Mouse (Mus musculus) kidney, postnatal 4 days (tissue): ENCODE measurements at regions not wholly inside any gene's neighbourhood (a gene's known extent, or its start where the extent isn't known, plus 50 kb on each side); places are given as distances from the start of the nearest gene placed in this dataset.

Experiments used
- DNase-seq, 2 experiments: peaks; one replicate each; pipeline ENCODE4 v3.0.0; 2021; ENCODE audit warnings: mixed read lengths in 2 of 2

DNA sequence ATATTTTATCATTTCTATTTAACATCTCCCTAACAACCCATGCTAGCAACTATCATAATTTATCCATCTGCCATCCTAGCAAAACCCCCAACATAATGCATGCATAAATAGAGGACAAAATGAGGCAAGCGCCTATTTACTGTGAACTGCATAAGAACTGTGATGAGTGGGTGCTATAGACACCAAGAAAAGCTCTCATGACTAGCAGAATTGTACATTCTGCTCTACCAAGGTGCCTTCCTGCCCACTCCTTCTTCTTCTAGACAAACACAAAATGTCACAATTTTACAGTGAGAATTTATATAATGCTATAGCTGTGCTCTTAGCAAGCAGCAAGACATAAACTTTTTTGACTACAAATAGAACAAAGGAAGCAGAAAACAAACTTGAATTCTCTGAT is 305.9 kb downstream of the Brinp1 start:
- no peak for DNase-seq

DNA sequence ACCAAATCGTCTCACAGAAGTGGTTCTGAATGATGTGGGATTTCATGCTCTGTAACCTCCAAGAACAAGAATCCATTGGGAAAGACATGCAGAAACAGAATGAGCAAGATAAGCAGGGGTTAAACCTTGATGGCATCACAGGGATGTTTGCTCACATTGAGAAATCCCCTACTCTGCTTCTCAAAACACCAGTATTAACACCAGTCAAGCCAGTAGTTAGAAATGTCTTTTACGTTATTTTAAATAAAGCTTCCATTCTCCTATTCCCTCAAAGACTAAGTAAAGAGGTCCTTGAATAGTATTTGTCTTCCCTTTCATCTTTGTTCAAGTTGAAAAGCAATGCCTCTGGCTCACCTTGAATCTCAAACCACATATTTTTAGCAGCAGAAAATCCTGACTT is 320.9 kb downstream of the Brinp1 start:
- DNase-seq: no peak

DNA sequence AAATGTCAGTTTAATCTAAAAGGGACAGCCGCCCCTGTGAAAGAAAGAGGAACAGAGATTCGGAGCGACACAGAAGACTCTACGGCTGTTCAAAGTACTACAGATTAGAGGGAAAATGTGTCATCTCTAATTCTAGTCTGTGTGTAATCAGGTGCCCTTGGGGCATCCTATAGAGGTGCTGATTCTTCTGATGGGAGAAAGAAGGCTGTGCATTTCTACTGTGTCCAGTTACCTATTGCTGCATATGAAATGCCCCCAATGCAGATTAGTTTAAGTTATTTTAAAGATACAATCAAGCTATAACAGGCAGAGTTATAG is 330.2 kb downstream of the Brinp1 start:
- no peak for DNase-seq

DNA sequence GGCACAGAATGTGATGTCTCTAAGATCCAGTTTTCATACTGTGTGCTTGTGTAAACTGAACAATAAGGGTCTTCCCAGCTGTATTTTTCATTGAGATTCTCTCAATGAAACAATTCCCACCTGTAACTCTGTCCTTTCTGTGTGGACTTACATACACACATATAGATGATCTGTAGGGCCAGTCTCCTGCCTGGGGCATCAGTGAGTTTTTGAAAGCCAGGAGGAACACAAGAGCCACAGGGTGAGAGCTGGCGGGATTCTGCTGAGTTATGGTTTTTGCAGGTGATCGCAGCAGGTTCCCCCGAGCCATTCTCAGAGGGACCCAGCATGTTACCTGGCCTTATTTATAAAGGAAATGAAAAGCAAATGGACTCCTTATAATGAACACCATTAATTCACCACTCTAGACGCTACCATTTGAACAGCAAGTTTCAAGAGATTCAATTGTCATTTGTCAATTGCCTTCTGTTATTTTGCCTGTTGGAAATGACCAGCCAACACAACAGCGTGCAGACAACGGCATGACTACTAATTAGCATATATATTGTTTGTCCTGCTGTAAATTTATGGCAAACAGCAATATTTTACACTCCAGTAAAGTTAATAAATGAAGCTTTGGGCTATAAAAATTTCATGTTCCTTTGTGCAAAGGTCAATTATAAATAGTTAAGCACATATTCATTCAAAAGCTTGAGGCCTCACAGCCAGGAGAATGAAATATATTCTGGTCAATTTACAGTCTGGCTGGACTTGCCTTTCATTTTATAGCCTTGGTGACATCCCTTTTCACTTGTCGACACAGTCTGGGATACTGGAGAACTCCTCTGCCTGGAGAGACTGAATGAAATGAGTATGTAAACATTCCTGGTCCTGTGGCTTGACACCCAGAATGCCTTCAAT is 330.8 kb downstream of the Brinp1 start:
- no peak for DNase-seq

DNA sequence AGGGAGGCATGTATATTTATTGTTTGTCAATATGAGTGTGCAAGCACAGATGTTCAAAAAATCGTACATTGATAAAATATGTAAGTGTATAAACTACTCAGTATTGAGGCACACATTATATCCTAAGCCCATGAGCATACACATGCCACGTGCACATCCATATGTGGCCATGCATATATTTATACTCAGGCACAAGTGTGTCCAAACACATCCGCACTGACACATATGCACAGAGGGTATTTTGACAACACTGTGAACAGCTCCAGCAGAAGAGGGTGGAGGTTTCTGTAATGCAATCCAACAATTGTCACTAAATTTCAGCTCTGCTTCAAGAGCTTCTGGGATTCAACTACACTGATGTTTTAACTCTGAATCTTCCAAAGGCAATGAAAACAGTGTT is 333.6 kb downstream of the Brinp1 start:
- no peak for DNase-seq

DNA sequence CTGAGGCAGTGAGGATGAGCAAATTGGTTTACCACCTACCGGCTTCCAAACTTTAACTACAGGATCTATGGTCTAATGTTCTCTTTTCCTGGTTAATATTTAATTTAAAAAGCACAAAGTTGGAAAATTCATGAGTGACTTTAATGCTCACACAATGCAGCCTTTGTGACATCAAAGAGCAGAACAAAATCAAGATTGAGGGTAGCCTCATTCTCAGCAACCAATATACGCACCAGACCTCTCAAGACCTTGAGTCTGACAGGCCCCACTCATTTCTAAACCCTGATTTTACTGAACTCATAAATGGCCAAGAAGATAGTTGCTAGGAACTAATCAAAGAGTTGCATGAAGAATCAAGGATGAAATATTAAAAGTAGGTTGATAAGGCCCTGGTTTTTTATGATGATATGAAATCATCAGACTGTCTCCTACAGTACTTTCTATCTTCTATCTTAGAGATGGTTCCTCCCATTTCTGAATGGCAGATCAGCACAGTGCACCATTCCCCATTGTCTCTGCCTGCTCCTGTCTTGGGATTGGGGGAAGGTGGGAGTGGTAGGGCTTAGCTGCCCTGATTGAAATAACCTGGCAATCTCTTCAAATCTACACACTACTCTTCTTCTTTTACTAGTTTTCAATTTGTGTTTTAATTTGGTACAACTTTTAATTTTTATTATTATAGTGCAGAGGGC is 338.3 kb downstream of the Brinp1 start:
- no peak for DNase-seq

DNA sequence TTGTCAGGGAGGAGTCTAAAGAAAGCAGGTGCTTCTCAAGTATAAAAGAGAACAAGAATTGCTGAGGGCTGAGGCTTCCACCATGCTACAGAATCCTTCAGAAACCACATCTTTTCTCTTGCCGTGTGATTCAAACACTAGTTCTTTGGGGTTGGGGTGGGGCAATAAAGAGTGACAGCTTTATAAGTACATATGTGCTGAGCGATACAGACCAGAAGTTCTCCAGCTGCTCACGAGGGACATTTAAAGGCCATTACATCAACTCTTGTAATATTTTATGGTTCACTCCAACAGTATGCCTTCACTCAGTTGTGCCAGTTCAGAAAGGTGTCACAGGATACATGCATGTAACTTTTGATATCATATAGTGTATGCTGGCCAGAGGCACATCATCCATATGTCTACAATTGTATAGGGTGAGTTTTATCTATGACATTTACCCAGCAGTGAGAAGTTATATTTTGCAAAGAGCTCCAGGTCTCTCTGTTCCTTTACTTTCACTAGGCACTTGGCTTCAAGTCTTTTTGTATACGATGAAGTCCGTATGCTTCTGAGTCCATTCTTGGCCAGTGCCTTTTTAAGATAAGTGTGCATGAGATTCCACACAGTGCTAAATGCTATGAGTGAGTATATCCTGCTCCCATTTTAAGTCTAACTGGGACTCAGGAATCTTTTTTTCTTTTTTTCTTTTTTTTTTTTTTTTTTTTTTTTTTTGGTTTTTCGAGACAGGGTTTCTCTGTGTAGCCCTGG is 341.8 kb downstream of the Brinp1 start:
- DNase-seq: no peak

DNA sequence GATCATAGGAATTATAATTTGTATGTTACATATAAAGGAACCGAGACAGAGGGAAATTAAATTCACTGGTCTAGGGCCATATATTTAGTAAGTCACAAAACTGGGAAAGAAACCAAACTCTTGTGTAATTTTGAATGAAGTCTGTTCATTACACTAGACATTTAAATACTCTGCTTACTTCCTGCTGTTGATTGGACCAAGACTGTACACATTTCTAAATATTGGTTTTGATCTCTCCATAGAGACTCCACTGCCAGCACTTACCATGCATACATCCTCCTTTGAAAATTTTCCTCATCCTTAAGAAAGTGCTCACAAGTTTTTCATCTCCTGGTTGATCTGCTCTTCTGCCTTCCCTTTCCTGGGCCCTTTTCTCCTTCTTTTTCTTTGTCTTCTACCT is 358.9 kb downstream of the Brinp1 start:
- DNase-seq: no peak

DNA sequence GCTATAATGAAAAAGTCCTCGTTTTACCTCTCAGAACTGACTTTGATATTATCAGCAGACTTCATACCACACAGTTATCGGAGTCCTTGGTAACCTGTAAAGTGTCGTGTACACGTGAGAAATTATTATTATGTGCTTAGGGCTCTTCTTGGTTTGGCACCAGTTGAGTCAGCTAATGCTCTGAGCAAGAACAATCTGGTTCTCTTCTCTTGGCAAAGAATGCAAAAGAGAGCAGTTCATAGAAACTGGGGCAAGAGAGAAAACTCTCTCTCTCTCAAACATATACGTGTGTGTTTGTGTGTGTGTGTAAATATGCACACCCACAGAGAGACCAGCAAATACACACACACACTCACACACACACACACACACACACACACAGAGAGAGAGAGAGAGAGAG is 378.8 kb downstream of the Brinp1 start:
- DNase-seq: no peak

DNA sequence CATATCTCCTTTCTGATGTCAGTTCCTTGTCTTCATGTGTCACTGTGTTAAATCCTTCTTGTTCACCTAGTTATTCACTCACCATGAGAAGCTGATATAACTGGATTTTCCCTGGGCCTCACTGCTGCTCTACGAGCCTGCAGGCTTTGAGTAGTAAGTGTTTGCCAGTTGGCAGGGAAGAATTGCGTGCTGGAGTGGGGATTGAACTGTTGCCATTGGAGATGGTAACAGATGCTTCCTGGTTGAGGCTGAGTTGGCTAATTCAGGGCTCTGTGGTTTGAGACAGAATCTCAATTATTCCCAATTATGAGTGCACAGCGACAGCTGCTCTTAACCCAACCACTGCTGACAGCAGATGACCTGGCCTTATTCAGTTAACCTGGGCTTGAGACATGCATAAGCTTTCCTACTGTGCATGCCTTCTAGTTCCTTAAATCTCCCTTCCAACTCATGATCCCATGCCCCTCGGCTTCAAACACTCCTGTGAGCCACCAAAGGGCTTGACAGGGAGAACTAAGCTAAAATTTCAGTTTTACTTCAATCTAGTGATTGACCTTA is 379.5 kb downstream of the Brinp1 start:
- no peak for DNase-seq

DNA sequence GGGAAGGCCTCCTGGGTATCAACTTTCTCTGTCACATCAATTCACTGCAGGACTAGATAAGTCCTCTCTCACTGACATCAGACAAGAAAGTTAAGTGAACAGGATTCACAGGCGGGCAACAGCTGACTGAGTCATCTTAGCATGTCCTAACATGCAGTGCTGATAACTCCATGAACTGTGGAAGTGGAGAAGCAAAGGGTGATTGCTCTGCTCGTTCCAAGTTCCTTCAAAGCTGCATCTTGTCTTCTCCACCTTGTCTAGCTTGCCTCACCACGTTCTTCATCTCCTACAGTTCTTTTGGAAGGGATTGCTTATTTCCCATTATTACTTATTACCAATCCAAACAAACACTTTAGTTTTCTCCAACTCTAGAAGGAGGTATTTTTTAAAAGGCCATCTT is 380.9 kb downstream of the Brinp1 start:
- DNase-seq: no peak

DNA sequence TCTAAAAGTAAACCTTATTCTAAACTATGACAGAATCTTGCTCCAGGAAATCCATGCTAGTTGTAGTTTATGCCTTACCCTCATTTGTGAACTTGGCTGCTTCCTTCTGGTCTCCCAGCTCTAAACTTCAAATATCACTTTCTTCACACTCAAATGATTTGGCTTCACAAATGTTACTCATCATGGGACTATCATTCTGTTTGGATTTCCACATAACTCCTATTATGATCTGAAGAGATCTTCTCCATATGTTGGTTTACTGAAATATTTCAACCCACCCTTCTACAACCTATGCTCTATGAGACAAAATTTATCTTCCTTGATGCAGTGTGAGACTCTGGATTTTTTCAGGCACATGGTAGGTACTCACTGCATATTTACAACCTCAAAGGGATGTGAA is 381.7 kb downstream of the Brinp1 start:
- no peak for DNase-seq

DNA sequence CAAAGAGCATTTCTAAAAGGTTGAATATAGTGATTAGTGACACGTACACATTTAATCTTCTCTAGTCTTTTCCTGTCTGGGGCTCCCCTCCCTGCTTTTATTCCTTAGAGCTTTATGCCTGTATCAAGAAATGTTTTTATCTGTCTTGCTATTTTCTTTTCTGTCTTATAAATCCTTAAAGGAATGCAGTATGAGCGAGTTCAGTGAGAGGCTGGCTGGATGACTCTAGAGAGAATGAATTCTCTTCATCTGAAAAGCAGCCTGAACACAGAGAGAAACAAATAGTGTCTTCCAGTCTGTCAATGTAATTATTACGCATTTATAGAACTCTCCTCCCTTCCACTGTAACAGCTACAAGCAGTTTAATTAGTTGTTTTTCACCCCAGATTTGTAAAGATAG is 417.9 kb downstream of the Brinp1 start:
- no peak for DNase-seq

DNA sequence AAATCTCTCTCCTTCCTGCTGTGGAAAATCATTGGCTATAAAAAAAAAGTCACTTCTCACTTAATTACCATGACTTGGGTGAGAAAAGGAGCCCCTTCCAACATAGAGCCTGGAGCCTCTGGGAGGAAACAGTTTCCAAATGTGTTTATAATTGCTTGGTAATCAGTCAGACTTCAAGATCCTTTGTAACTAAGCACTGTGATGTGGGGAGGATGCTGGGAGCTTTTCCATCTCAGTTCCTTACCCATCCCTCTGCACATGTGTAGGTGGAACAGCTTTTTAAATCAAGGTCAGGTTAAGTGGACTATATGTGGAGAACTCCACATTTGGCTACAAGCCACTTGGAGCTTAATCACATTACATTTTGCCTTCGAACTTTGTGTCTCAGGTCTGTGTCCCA is 418.4 kb downstream of the Brinp1 start:
- DNase-seq: no peak

DNA sequence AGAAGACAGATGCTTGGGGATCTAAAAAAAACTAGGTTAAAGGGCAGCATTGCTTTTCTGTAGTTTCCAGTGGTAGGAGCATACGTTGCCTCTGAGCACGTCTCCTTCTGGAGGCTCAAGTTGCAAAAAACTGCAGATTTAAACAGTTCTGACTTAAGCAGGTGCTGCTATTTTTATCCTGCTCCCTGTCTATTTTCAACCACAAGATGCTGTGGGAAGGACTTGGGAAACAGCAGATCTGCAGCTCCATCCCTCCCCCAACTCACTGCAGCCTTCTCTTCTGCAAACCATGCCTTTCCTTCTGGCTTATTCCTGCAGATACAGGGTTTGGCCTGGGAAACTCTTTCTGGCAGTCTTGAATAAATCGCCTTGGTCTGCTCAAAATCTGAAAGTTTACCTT is 422.1 kb downstream of the Brinp1 start:
- DNase-seq: no peak

DNA sequence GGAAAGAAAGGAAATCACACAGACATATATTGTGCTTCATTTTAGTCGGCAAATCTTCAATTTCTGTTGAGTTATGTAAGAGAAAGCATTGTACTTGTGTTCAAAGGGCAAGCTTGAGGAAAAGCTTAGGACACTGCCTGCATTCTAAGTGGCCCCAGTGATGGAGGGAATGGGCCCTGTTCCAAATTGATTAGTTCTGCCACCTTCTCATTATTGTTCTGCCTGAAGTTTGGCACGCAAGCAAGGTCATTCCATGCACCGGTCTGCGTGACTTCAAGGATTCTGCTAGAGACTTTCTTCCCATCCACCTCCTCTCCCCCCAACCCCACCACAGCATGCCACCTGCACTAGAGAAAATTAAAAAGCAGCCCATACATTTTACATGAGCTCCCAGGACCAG is 466.2 kb downstream of the Brinp1 start:
- no peak for DNase-seq

DNA sequence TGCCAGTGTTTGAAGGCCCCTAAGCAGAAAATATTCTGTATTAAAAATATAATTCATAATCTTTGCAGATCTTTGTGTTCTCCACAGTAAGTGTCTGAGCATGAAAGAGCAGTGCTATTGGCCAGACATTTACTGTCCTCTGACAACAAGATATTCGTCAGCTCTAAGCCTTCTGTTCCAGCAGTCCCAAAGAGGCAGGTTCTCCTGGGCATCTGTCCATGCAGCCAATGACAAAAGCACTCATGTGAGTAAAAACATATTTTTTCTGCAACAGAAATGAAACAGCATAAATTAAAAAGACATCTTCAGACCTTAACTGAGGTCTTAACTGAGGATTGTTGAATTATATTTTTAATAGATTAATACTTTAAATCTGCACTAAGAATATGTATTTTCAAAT is 467.3 kb downstream of the Brinp1 start:
- DNase-seq: no peak

DNA sequence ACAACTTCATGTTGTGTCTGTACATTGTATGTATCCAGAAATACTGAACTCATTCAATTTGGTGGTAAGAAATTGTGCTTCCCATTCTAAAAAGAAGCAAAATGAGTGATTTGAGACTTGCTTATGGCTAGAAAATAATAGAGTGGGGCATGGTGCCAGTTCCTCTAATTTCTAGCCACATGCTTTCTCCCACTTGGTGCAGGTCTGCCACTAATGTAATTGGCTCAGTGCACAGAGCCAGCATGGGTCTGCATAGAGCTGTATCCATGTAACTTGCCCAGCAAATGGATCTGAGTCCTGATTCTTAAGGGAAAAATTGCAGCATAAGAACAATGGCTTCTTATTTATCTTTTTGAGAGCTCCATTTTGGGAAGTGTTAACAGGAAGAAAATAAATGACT is 492.4 kb downstream of the Brinp1 start:
- DNase-seq: no peak

DNA sequence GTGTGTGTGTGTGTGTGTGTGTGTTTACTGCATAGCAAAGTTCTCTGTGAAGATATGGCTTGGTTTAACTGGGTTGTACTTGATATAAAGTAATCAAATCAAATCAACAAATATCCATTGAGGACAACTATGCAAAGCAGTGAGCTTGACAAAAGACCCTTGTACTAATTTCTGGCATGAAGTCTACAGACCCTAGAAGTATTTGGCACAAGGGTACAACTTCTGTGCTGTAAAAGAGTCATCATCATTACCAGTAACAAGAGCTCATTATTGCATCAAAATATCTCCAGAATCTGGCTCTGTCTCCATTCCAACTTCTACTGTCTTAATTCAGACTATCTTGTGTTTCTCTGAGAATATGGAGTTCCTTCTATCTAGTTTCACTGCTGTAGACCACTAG is 538.2 kb downstream of the Brinp1 start:
- no peak for DNase-seq

DNA sequence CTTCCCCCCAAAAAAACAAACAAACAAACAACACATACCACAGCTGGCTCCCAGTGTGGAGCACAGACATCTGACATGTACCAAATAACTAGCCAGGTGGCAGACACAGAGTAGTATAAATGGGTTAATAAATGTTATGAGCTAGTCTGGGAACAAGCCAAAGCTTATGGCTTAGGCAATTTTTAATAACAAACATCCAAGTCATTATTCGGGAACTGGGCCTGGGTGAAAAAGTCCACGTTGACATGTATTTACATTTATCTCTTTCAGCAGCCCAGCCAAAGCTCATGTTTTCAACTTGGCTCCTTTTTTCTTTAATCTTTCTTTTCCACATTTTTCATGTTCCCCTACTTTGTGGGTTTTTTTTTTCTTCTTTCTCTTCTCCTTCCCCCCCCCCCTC is 543.4 kb downstream of the Brinp1 start:
- no peak for DNase-seq

DNA sequence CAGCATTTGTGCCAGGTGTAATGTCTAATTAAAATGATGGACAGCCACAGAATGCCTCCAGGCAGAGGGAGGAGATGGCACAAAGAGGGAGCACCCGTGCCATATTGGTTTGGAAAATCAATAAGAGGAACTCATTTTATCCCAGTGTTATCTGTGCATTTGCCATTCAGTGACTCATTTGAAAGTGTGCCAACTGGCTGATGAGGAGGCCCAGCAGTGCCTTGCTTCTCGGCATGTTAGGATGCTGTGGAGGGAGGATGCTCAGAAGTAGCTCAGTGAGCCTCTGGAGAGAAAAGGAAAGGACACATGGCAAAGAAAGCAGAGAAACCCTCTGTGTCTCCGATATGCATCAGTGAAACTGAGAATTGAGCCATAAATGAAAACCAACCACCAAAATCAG is 549.8 kb downstream of the Brinp1 start:
- no peak for DNase-seq

DNA sequence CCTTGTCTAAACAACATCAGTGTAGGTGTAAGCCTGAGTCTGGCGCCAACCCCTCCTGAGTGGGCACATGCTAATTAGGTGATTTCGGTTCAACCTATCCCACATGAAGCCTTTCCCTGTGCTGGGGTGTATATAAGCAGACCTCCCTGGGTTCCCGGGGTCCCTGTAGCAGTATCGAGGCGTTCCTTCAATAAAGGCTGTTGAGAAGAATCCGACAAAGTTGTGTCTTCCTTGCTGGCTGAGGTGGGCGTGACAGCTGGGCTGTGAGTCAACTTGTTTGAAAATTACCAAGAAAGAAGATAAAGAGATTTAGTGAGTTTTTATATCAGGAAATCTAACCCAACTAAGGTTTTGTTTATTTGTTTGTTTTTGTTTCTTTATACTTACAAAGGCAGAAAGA is 567.1 kb downstream of the Brinp1 start:
- no peak for DNase-seq

DNA sequence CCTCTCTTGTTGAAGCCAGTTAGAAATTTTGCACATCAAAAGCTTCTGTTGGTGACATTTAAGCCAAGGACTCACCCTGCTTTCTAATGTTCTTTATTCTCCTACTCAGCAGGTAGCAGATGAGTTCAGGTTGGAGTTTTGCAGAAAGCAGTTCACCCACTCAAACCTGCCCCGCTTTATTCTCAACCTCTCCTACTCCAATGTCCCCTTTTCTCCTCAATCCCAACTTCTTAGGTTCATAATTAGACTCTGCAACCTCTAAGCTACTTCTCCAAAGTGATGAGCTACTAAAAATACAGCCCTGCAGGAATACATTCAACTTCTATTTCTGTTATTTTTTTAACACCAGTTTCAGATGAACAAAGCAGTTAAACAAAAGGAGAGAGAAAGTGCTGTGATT is 572.2 kb downstream of the Brinp1 start:
- no peak for DNase-seq

DNA sequence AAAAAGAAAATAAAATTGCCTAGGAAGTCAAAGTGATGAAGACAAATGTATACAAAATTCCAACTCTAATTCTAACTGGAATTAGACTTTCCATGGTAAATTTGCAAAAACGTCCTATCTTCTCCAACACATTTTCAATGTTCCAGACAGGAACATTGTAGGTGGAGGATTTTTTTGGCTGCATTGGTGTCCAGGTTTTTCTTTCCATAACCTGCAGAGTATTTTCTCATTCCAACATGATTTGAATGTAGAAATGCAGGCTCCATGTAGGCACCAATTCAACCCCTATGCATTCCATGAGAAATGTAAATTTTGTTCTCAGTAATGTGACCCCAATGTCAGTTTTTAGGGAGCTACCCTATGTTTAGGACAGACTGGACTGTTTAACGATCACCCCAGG is 586.2 kb downstream of the Brinp1 start:
- DNase-seq: no peak
